Mouse (Mus musculus) neural tube, embryonic 12.5 days (tissue): Measurements from ENCODE around the gene Agtrap. TPM values are rescaled to one million over a fixed set of nuclear protein-coding genes. Genes with fewer than 3 reads are reported as not detected.

ENCODE experiments used
- ATAC-seq: fragments of 200-750 bp; cut with Nextera tagmentation; 2 replicates; pipeline ENCODE4 v1.8.0; 2017; ENCODE audit warnings: low read depth, mild to moderate bottlenecking, moderate TSS enrichment, moderate library complexity; ENCODE audit not compliant: low FRiP score
- H3K27ac ChIP-seq: fragments of 300-500 bp; sonication (generic); 2 replicates; pipeline ENCODE4 v1.5.1; 2016
- H3K27me3 ChIP-seq: fragments of 300-500 bp; sonication (generic); replicated peaks from 2 replicates; pipeline ENCODE4 v1.6.1; 2016; ENCODE audit warnings: mild to moderate bottlenecking
- H3K36me3 ChIP-seq: fragments of 300-500 bp; sonication (generic); 2 replicates; pipeline ENCODE4 v1.6.1; 2016; ENCODE audit warnings: mild to moderate bottlenecking
- H3K4me1 ChIP-seq: fragments of 300-500 bp; sonication (generic); 2 replicates; pipeline ENCODE4 v1.6.1; 2016
- H3K4me2 ChIP-seq: fragments of 300-500 bp; sonication (generic); replicated peaks from 2 replicates; pipeline ENCODE4 v1.6.1; 2016; ENCODE audit warnings: mild to moderate bottlenecking
- H3K4me3 ChIP-seq: fragments of 300-500 bp; sonication (generic); 2 replicates; pipeline ENCODE4 v1.5.1; 2016
- H3K9ac ChIP-seq: fragments of 300-500 bp; sonication (generic); 2 replicates; pipeline ENCODE4 v1.6.1; 2016; ENCODE audit warnings: mild to moderate bottlenecking
- H3K9me3 ChIP-seq: fragments of 300-500 bp; sonication (generic); 2 replicates; pipeline ENCODE4 v1.6.1; 2016; ENCODE audit warnings: mild to moderate bottlenecking
- WGBS: fragments of 180-500 bp; shearing (Covaris S2); methylation state at CpG from one replicate; pipeline ENCODE4 v1.1.7; 2016; 5-methylcytosine and 5-hydroxymethylcytosine counted together
- polyA plus RNA-seq: library from polyadenylated mRNA; unstranded; fragments of >200 nt; fragmentation: Nextera tagmentation; extraction: Ambion mirVana; gene quantifications from 2 replicates; pipeline ENCODE4 v1.2.1, GENCODE M21; 2016

The Agtrap gene
- polyA plus RNA-seq = 9.4 and 10.2 TPM in 2 replicates

GRCm38 (mm10) chr4:148087907-148088527 is at the start of gene Agtrap:
Gene Agtrap, minus strand, starts transcription at chr4:148088031.
- Histone ChIP-seq H3K36me3 (no peaks in the 10 kb centered on the region), H3K9me3 (no peaks in the 10 kb centered on the region), H3K4me3 (peak within 1 kb of the TSS; percentile 59), H3K4me1 (peaks cover 40% of the 10 kb centered on the region), H3K27me3 (no peaks in the 10 kb centered on the region), H3K4me2 (peak within 1 kb of the TSS; percentile 76), H3K9ac (peak within 1 kb of the TSS; percentile 53), H3K27ac (0 out of 2 replicates have a peak within 1 kb of the TSS, but pooled peaks have one; percentile 7)
- ATAC-seq = peak; percentile 91
- 6% methylated on average over 34 of the region's 34 CpGs for WGBS

- H3K4me2 ChIP-seq = no peak overlapping the region
- H3K4me1 ChIP-seq = peaks cover 17% of the 10 kb centered on the region
- ATAC-seq = no peak
- H3K4me3 ChIP-seq = no peak overlapping the region
- H3K27me3 ChIP-seq = no peaks in the 10 kb centered on the region
- H3K27ac ChIP-seq = no peak overlapping the region
- peaks cover 2% of the 10 kb centered on the region; the same call in 1 of the 2 replicates for H3K36me3 ChIP-seq
- no peak overlapping the region for H3K9ac ChIP-seq
- WGBS = 67% methylated on average over 8 of the region's 8 CpGs
- no peaks in the 10 kb centered on the region for H3K9me3 ChIP-seq
Observed at GRCm38 (mm10) chr4:148137503-148137902, 49.7 kb upstream of the Agtrap start.

- H3K4me3 ChIP-seq = no peak overlapping the region
- H3K9me3 ChIP-seq = no peaks in the 10 kb centered on the region
- no peak overlapping the region for H3K27ac ChIP-seq
- H3K36me3 ChIP-seq = peaks cover 2% of the 10 kb centered on the region; the same call in 1 of the 2 replicates
- peaks cover 10% of the 10 kb centered on the region; the same call in 1 of the 2 replicates for H3K27me3 ChIP-seq
- H3K4me1 ChIP-seq = peaks cover 29% of the 10 kb centered on the region
- ATAC-seq = no peak
- no peak overlapping the region for H3K9ac ChIP-seq
- H3K4me2 ChIP-seq = no peak overlapping the region
- WGBS = 85% methylated on average over 8 of the region's 8 CpGs
Observed at GRCm38 (mm10) chr4:148134988-148135387, 47.2 kb upstream of the Agtrap start.

- H3K4me2 ChIP-seq = peak overlapping the region; percentile 84
- ATAC-seq = peak; percentile 85
- H3K9ac ChIP-seq = peak overlapping the region; percentile 97
- H3K27ac ChIP-seq = peak overlapping the region; percentile 96
- H3K36me3 ChIP-seq = peaks cover 2% of the 10 kb centered on the region; the same call in 1 of the 2 replicates
- H3K9me3 ChIP-seq = no peaks in the 10 kb centered on the region
- 1% methylated on average over 21 of the region's 21 CpGs for WGBS
- H3K4me1 ChIP-seq = peaks cover 45% of the 10 kb centered on the region
- H3K27me3 ChIP-seq = peaks cover 12% of the 10 kb centered on the region; the same call in 1 of the 2 replicates
- H3K4me3 ChIP-seq = peak overlapping the region; percentile 73
Observed at GRCm38 (mm10) chr4:148131497-148132081, 43.8 kb upstream of the Agtrap start.

GRCm38 (mm10) chr4:148130561-148131413 is 43.0 kb upstream of the Agtrap start, which contains the start of gene Draxin:
Gene Draxin, minus strand, starts transcription at chr4:148130698.
- H3K9me3 ChIP-seq = no peaks in the 10 kb centered on the region
- peak within 1 kb of the TSS; percentile 96 for H3K27ac ChIP-seq
- H3K9ac ChIP-seq = peak within 1 kb of the TSS; percentile 97
- WGBS = under 1% methylated on average over 63 of the region's 87 CpGs
- peak; percentile 78 for ATAC-seq
- peaks cover 2% of the 10 kb centered on the region; the same call in 1 of the 2 replicates for H3K36me3 ChIP-seq
- H3K4me3 ChIP-seq = peak within 1 kb of the TSS; percentile 73
- peaks cover 48% of the 10 kb centered on the region for H3K4me1 ChIP-seq
- H3K4me2 ChIP-seq = peak within 1 kb of the TSS; percentile 84
- H3K27me3 ChIP-seq = peaks cover 12% of the 10 kb centered on the region; the same call in 1 of the 2 replicates

GRCm38 (mm10) chr4:148130133-148130532 is 42.3 kb upstream of the Agtrap start, which contains the start of gene Mad2l2:
Gene Mad2l2, plus strand, starts transcription at chr4:148130384.
- H3K4me2 ChIP-seq = peak within 1 kb of the TSS; percentile 84
- H3K9me3 ChIP-seq = no peaks in the 10 kb centered on the region
- H3K36me3 ChIP-seq = peaks cover 2% of the 10 kb centered on the region; the same call in 1 of the 2 replicates
- H3K27me3 ChIP-seq = peaks cover 12% of the 10 kb centered on the region; the same call in 1 of the 2 replicates
- WGBS = under 1% methylated on average over 18 of the region's 18 CpGs
- peak; percentile 11 for ATAC-seq
- H3K4me1 ChIP-seq = peaks cover 48% of the 10 kb centered on the region
- peak within 1 kb of the TSS; percentile 97 for H3K9ac ChIP-seq
- H3K4me3 ChIP-seq = peak within 1 kb of the TSS; percentile 73
- H3K27ac ChIP-seq = peak within 1 kb of the TSS; percentile 96

- peak overlapping the region; percentile 97; the same call in 1 of the 2 replicates for H3K9ac ChIP-seq
- H3K27ac ChIP-seq = no peak overlapping the region
- H3K36me3 ChIP-seq = peaks cover under 1% of the 10 kb centered on the region; the same call in 1 of the 2 replicates
- peaks cover 12% of the 10 kb centered on the region; the same call in 1 of the 2 replicates for H3K27me3 ChIP-seq
- whole genome bisulfite sequencing = 65% methylated on average over 2 of the region's 2 CpGs
- no peak for ATAC-seq
- peak overlapping the region; percentile 84 for H3K4me2 ChIP-seq
- H3K4me3 ChIP-seq = peak overlapping the region; percentile 73
- no peaks in the 10 kb centered on the region for H3K9me3 ChIP-seq
- peaks cover 48% of the 10 kb centered on the region for H3K4me1 ChIP-seq
Observed at GRCm38 (mm10) chr4:148128672-148129071, 40.8 kb upstream of the Agtrap start.

GRCm38 (mm10) chr4:148128241-148128640 is 40.4 kb upstream of the Agtrap start:
- H3K4me2 ChIP-seq = peak overlapping the region; percentile 84
- no peaks in the 10 kb centered on the region for H3K9me3 ChIP-seq
- peaks cover 48% of the 10 kb centered on the region for H3K4me1 ChIP-seq
- no peak overlapping the region for H3K27ac ChIP-seq
- no peak overlapping the region for H3K4me3 ChIP-seq
- no peak overlapping the region; the same call in 1 of the 2 replicates for H3K9ac ChIP-seq
- no peak for ATAC-seq
- no peaks in the 10 kb centered on the region for H3K36me3 ChIP-seq
- WGBS = 63% methylated on average over 1 of the region's 1 CpGs
- peaks cover 12% of the 10 kb centered on the region; the same call in 1 of the 2 replicates for H3K27me3 ChIP-seq

- H3K4me3 ChIP-seq = no peak overlapping the region
- 52% methylated on average over 3 of the region's 3 CpGs for WGBS
- no peaks in the 10 kb centered on the region for H3K36me3 ChIP-seq
- ATAC-seq = peak; percentile 1; the same call in 1 of the 2 replicates
- 0 out of 2 replicates have a peak overlapping the region, but pooled peaks have one; percentile 1 for H3K4me2 ChIP-seq
- H3K27me3 ChIP-seq = no peaks in the 10 kb centered on the region
- no peak overlapping the region for H3K9ac ChIP-seq
- H3K27ac ChIP-seq = no peak overlapping the region
- no peaks in the 10 kb centered on the region for H3K9me3 ChIP-seq
- H3K4me1 ChIP-seq = peaks cover 34% of the 10 kb centered on the region
Observed at GRCm38 (mm10) chr4:148122694-148123066, 34.8 kb upstream of the Agtrap start.

- Histone ChIP-seq H3K9me3 (no peaks in the 10 kb centered on the region), H3K9ac (no peak overlapping the region), H3K4me3 (no peak overlapping the region), H3K4me2 (0 out of 2 replicates have a peak overlapping the region, but pooled peaks have one; percentile 1), H3K4me1 (peaks cover 29% of the 10 kb centered on the region), H3K36me3 (no peaks in the 10 kb centered on the region), H3K27me3 (no peaks in the 10 kb centered on the region), H3K27ac (no peak overlapping the region)
- ATAC-seq = peak; percentile 87
- 9% methylated on average over 6 of the region's 6 CpGs for WGBS
Observed at GRCm38 (mm10) chr4:148121982-148122693, 34.3 kb upstream of the Agtrap start.

GRCm38 (mm10) chr4:148121362-148121761 is 33.5 kb upstream of the Agtrap start:
- Histone ChIP-seq H3K4me2 (no peak overlapping the region), H3K4me3 (no peak overlapping the region), H3K27me3 (no peaks in the 10 kb centered on the region), H3K4me1 (peaks cover 22% of the 10 kb centered on the region; the same call in 1 of the 2 replicates), H3K27ac (no peak overlapping the region), H3K36me3 (no peaks in the 10 kb centered on the region; the same call in 1 of the 2 replicates), H3K9me3 (no peaks in the 10 kb centered on the region), H3K9ac (no peak overlapping the region)
- WGBS = 79% methylated on average over 4 of the region's 4 CpGs
- ATAC-seq = no peak
